Mouse (Mus musculus) hindbrain, embryonic 10.5 days (tissue): ENCODE data around the gene Lrrtm4. TPM values are rescaled to one million over a fixed set of nuclear protein-coding genes. Genes with fewer than 3 reads are reported as not detected.
A peak's percentile ranks its signal among the peaks of the same experiment; 100 is the strongest.

Experiments used
- DNase-seq: peaks from one replicate; pipeline ENCODE4 v3.0.0-alpha.2; 2017; ENCODE audit warnings: low spot score
- H3K27ac ChIP-seq: fragments of 300-500 bp; sonication (generic); 2 replicates; pipeline ENCODE4 v1.5.1; 2016; ENCODE audit warnings: mild to moderate bottlenecking, moderate library complexity
- H3K27me3 ChIP-seq: fragments of 300-500 bp; sonication (generic); 2 replicates; pipeline ENCODE4 v1.6.1; 2016; ENCODE audit warnings: mild to moderate bottlenecking; ENCODE audit not compliant: poor library complexity, insufficient read depth, severe bottlenecking
- H3K36me3 ChIP-seq: fragments of 300-500 bp; sonication (generic); 2 replicates; pipeline ENCODE4 v1.6.1; 2016; ENCODE audit warnings: mild to moderate bottlenecking, moderate library complexity
- H3K4me1 ChIP-seq: fragments of 300-500 bp; sonication (generic); replicated peaks from 2 replicates; pipeline ENCODE4 v1.6.1; 2016; ENCODE audit warnings: mild to moderate bottlenecking
- H3K4me3 ChIP-seq: fragments of 300-500 bp; sonication (generic); 2 replicates; pipeline ENCODE4 v1.5.1; 2016; ENCODE audit warnings: mild to moderate bottlenecking, moderate library complexity
- H3K9me3 ChIP-seq: fragments of 300-500 bp; sonication (generic); 2 replicates; pipeline ENCODE4 v1.6.1; 2016; ENCODE audit warnings: mild to moderate bottlenecking, moderate library complexity
- WGBS: fragments of 180-500 bp; shearing (Covaris S2); methylation state at CpG from one replicate; pipeline ENCODE4 v1.1.7; 2016; 5-methylcytosine and 5-hydroxymethylcytosine counted together
- polyA plus RNA-seq: library from polyadenylated mRNA; unstranded; fragments of >200 nt; fragmentation: Nextera tagmentation; extraction: Ambion mirVana; gene quantifications from 2 replicates; pipeline ENCODE4 v1.2.1, GENCODE M21; 2016

Lrrtm4 gene
- polyA plus RNA-seq, result 1.5 and 3.7 TPM in 2 replicates

GRCm38 (mm10) chr6:80018765-80019164 lies at the start of gene Lrrtm4:
Lrrtm4 (plus strand) TSS chr6:80018877.
- WGBS, result 10% methylated on average over 6 of the region's 6 CpGs
- H3K9me3 ChIP-seq, result no peaks in the 10 kb centered on the region
- DNase-seq, result peak; percentile 32
- peak within 1 kb of the TSS; percentile 53; the same call in 1 of the 2 replicates for H3K27ac ChIP-seq
- no peaks in the 10 kb centered on the region for H3K27me3 ChIP-seq
- peak within 1 kb of the TSS; percentile 55 for H3K4me3 ChIP-seq
- peaks cover 7% of the 10 kb centered on the region; the same call in 1 of the 2 replicates for H3K4me1 ChIP-seq
- H3K36me3 ChIP-seq, result no peaks in the 10 kb centered on the region

GRCm38 (mm10) chr6:80019189-80019860 lies 648 bp downstream of the Lrrtm4 start:
- DNase-seq, result peak; percentile 19
- Histone ChIP-seq H3K27me3 (no peaks in the 10 kb centered on the region), H3K4me1 (peaks cover 7% of the 10 kb centered on the region; the same call in 1 of the 2 replicates), H3K27ac (peak overlapping the region; percentile 53; the same call in 1 of the 2 replicates), H3K36me3 (no peaks in the 10 kb centered on the region), H3K9me3 (no peaks in the 10 kb centered on the region), H3K4me3 (peak overlapping the region; percentile 55)
- WGBS, result 2% methylated on average over 14 of the region's 14 CpGs

GRCm38 (mm10) chr6:80019861-80020230 lies 1.2 kb downstream of the Lrrtm4 start:
- Histone ChIP-seq H3K4me3 (peak overlapping the region; percentile 55), H3K36me3 (no peaks in the 10 kb centered on the region), H3K27ac (0 out of 2 replicates have a peak overlapping the region, but pooled peaks have one; percentile 53), H3K27me3 (no peaks in the 10 kb centered on the region), H3K9me3 (no peaks in the 10 kb centered on the region), H3K4me1 (peaks cover 7% of the 10 kb centered on the region; the same call in 1 of the 2 replicates)
- peak; percentile 4 for DNase-seq
- 12% methylated on average over 10 of the region's 10 CpGs for WGBS

- H3K4me1 ChIP-seq, result no peaks in the 10 kb centered on the region
- no peak overlapping the region for H3K27ac ChIP-seq
- H3K9me3 ChIP-seq, result no peaks in the 10 kb centered on the region
- H3K27me3 ChIP-seq, result no peaks in the 10 kb centered on the region
- H3K36me3 ChIP-seq, result no peaks in the 10 kb centered on the region
- DNase-seq, result no peak
- no peak overlapping the region for H3K4me3 ChIP-seq
Observed at GRCm38 (mm10) chr6:80056849-80057248, 38.2 kb downstream of the Lrrtm4 start.

- Histone ChIP-seq H3K27me3 (no peaks in the 10 kb centered on the region), H3K9me3 (no peaks in the 10 kb centered on the region), H3K4me1 (no peaks in the 10 kb centered on the region), H3K4me3 (no peak overlapping the region), H3K36me3 (no peaks in the 10 kb centered on the region), H3K27ac (no peak overlapping the region)
- WGBS, result 97% methylated on average over 2 of the region's 2 CpGs
- no peak for DNase-seq
Observed at GRCm38 (mm10) chr6:80078001-80078400, 59.3 kb downstream of the Lrrtm4 start.

- Histone ChIP-seq H3K4me3 (no peak overlapping the region), H3K27ac (no peak overlapping the region), H3K9me3 (no peaks in the 10 kb centered on the region), H3K36me3 (no peaks in the 10 kb centered on the region), H3K4me1 (no peaks in the 10 kb centered on the region), H3K27me3 (no peaks in the 10 kb centered on the region)
- DNase-seq, result no peak
- 85% methylated on average over 6 of the region's 6 CpGs for WGBS
Observed at GRCm38 (mm10) chr6:80079290-80079689, 60.6 kb downstream of the Lrrtm4 start.

GRCm38 (mm10) chr6:80094909-80095308 lies 76.2 kb downstream of the Lrrtm4 start:
- WGBS, result 86% methylated on average over 4 of the region's 4 CpGs
- Histone ChIP-seq H3K36me3 (no peaks in the 10 kb centered on the region), H3K27ac (no peak overlapping the region), H3K4me1 (no peaks in the 10 kb centered on the region), H3K9me3 (no peaks in the 10 kb centered on the region), H3K27me3 (no peaks in the 10 kb centered on the region), H3K4me3 (no peak overlapping the region)
- DNase-seq, result no peak

- WGBS, result 73% methylated on average over 2 of the region's 2 CpGs
- H3K4me1 ChIP-seq, result no peaks in the 10 kb centered on the region
- no peak overlapping the region for H3K27ac ChIP-seq
- H3K27me3 ChIP-seq, result no peaks in the 10 kb centered on the region
- H3K9me3 ChIP-seq, result no peaks in the 10 kb centered on the region
- no peaks in the 10 kb centered on the region for H3K36me3 ChIP-seq
- no peak for DNase-seq
- H3K4me3 ChIP-seq, result no peak overlapping the region
Observed at GRCm38 (mm10) chr6:80105343-80105742, 86.7 kb downstream of the Lrrtm4 start.

- no peaks in the 10 kb centered on the region for H3K27me3 ChIP-seq
- H3K9me3 ChIP-seq, result no peaks in the 10 kb centered on the region
- no peak overlapping the region for H3K27ac ChIP-seq
- WGBS, result 89% methylated on average over 1 of the region's 1 CpGs
- no peak for DNase-seq
- no peaks in the 10 kb centered on the region for H3K36me3 ChIP-seq
- H3K4me3 ChIP-seq, result no peak overlapping the region
- no peaks in the 10 kb centered on the region for H3K4me1 ChIP-seq
Observed at GRCm38 (mm10) chr6:80105843-80106242, 87.2 kb downstream of the Lrrtm4 start.

GRCm38 (mm10) chr6:80126419-80126818 lies 107.7 kb downstream of the Lrrtm4 start:
- Histone ChIP-seq H3K27ac (no peak overlapping the region), H3K36me3 (no peaks in the 10 kb centered on the region), H3K9me3 (no peaks in the 10 kb centered on the region), H3K4me1 (no peaks in the 10 kb centered on the region), H3K4me3 (no peak overlapping the region), H3K27me3 (no peaks in the 10 kb centered on the region)
- WGBS, result 90% methylated on average over 1 of the region's 1 CpGs
- DNase-seq, result no peak

- H3K27me3 ChIP-seq, result no peaks in the 10 kb centered on the region
- H3K4me3 ChIP-seq, result no peak overlapping the region
- DNase-seq, result no peak
- H3K27ac ChIP-seq, result no peak overlapping the region
- H3K9me3 ChIP-seq, result no peaks in the 10 kb centered on the region
- H3K4me1 ChIP-seq, result no peaks in the 10 kb centered on the region
- 78% methylated on average over 4 of the region's 4 CpGs for WGBS
- no peaks in the 10 kb centered on the region for H3K36me3 ChIP-seq
Observed at GRCm38 (mm10) chr6:80162585-80162984, 143.9 kb downstream of the Lrrtm4 start.

- Histone ChIP-seq H3K27me3 (no peaks in the 10 kb centered on the region), H3K4me1 (peaks cover 7% of the 10 kb centered on the region; the same call in 1 of the 2 replicates), H3K36me3 (no peaks in the 10 kb centered on the region), H3K4me3 (no peak overlapping the region), H3K27ac (no peak overlapping the region), H3K9me3 (no peaks in the 10 kb centered on the region)
- no peak for DNase-seq
- WGBS, result 86% methylated on average over 1 of the region's 1 CpGs
Observed at GRCm38 (mm10) chr6:80181916-80182315, 163.2 kb downstream of the Lrrtm4 start.

- H3K4me1 ChIP-seq, result peaks cover 7% of the 10 kb centered on the region; the same call in 1 of the 2 replicates
- no peaks in the 10 kb centered on the region for H3K27me3 ChIP-seq
- no peaks in the 10 kb centered on the region for H3K9me3 ChIP-seq
- no peak for DNase-seq
- WGBS, result 88% methylated on average over 2 of the region's 2 CpGs
- H3K4me3 ChIP-seq, result no peak overlapping the region
- no peak overlapping the region for H3K27ac ChIP-seq
- no peaks in the 10 kb centered on the region for H3K36me3 ChIP-seq
Observed at GRCm38 (mm10) chr6:80182353-80182752, 163.7 kb downstream of the Lrrtm4 start.
